Mouse (Mus musculus) B cell, adult 2 months (primary cell): ENCODE data around the gene Atrnl1.
"Not testable (repeated sequence)": the region's sequence is repeated elsewhere in the genome, so short reads cannot be mapped to it uniquely, and the experiment has no call there.

Experiments used
- DNase-seq, 2 experiments: peaks; one replicate each; pipeline ENCODE4 v3.0.0; 2022

Atrnl1 gene

GRCm38 (mm10) chr19:57825271-57826207, 214.7 kb downstream of the Atrnl1 start:
- DNase-seq = no peak

- DNase-seq = no peak
Measured at GRCm38 (mm10) chr19:57833083-57833482, 222.2 kb downstream of the Atrnl1 start.

GRCm38 (mm10) chr19:57837882-57838281, 227.0 kb downstream of the Atrnl1 start:
- DNase-seq = no peak

GRCm38 (mm10) chr19:57838546-57838945, 227.7 kb downstream of the Atrnl1 start:
- DNase-seq = no peak

GRCm38 (mm10) chr19:57849915-57850314, 239.1 kb downstream of the Atrnl1 start:
- DNase-seq = no peak

- DNase-seq = no peak
Measured at GRCm38 (mm10) chr19:57868350-57868749, 257.5 kb downstream of the Atrnl1 start.

GRCm38 (mm10) chr19:57870871-57871270, 260.0 kb downstream of the Atrnl1 start:
- DNase-seq = no peak

- peak; percentile 46 to 55 for DNase-seq
Measured at GRCm38 (mm10) chr19:57876057-57876456, 265.2 kb downstream of the Atrnl1 start.

GRCm38 (mm10) chr19:57877343-57877742, 266.5 kb downstream of the Atrnl1 start:
- no peak for DNase-seq

GRCm38 (mm10) chr19:57878583-57878982, 267.7 kb downstream of the Atrnl1 start:
- DNase-seq = no peak

- not testable (repeated sequence) for DNase-seq
Measured at GRCm38 (mm10) chr19:57879841-57880240, 269.0 kb downstream of the Atrnl1 start.

- no peak for DNase-seq
Measured at GRCm38 (mm10) chr19:57881927-57882326, 271.1 kb downstream of the Atrnl1 start.

GRCm38 (mm10) chr19:57888871-57889270, 278.0 kb downstream of the Atrnl1 start:
- DNase-seq = no peak

GRCm38 (mm10) chr19:57889741-57890140, 278.9 kb downstream of the Atrnl1 start:
- no peak for DNase-seq

- no peak for DNase-seq
Measured at GRCm38 (mm10) chr19:57890954-57891353, 280.1 kb downstream of the Atrnl1 start.

- DNase-seq = peak in 1 of 2 experiments; percentile 3
Measured at GRCm38 (mm10) chr19:57894191-57894590, 283.4 kb downstream of the Atrnl1 start.

- DNase-seq = no peak
Measured at GRCm38 (mm10) chr19:57900037-57900436, 289.2 kb downstream of the Atrnl1 start.

- no peak for DNase-seq
Measured at GRCm38 (mm10) chr19:57909466-57909865, 298.6 kb downstream of the Atrnl1 start.

GRCm38 (mm10) chr19:57910650-57911049, 299.8 kb downstream of the Atrnl1 start:
- DNase-seq = no peak

GRCm38 (mm10) chr19:57916325-57916724, 305.5 kb downstream of the Atrnl1 start:
- no peak for DNase-seq

GRCm38 (mm10) chr19:57922991-57923390, 312.2 kb downstream of the Atrnl1 start:
- no peak for DNase-seq

- DNase-seq = no peak
Measured at GRCm38 (mm10) chr19:57924856-57925255, 314.0 kb downstream of the Atrnl1 start.

- no peak for DNase-seq
Measured at GRCm38 (mm10) chr19:57925681-57926080, 314.8 kb downstream of the Atrnl1 start.

- DNase-seq = no peak
Measured at GRCm38 (mm10) chr19:57926164-57926860, 315.5 kb downstream of the Atrnl1 start.
